Mouse (Mus musculus) gastrocnemius, postnatal 4 days (tissue): Measurements from ENCODE around the gene Gm11985. TPM values are rescaled to one million over a fixed set of nuclear protein-coding genes. Genes with fewer than 3 reads are reported as not detected.

ENCODE experiments used
- DNase-seq, 2 experiments: peaks; one replicate each; pipeline ENCODE4 v3.0.0; 2021 to 2022; ENCODE audit warnings: low spot score in 2 of 2, mixed read lengths in 2 of 2
- total RNA-seq, 2 experiments: library from RNA; stranded (reverse); gene quantifications; 2 replicates each; pipeline ENCODE4 v1.2.3; 2021

Gene Gm11985
- total RNA-seq, 2 experiments from 2014 or later: not detected

- no peak for DNase-seq
Observed at GRCm38 (mm10) chr11:7200393-7200783, 12.0 kb upstream of the Gm11985 start.

GRCm38 (mm10) chr11:7199736-7200392 lies 11.5 kb upstream of the Gm11985 start:
- peak in 1 of 2 experiments; percentile 56 for DNase-seq

- no peak for DNase-seq
Observed at GRCm38 (mm10) chr11:7198481-7199256, 10.3 kb upstream of the Gm11985 start.

GRCm38 (mm10) chr11:7198006-7198405 lies 9.6 kb upstream of the Gm11985 start:
- no peak for DNase-seq

GRCm38 (mm10) chr11:7197491-7197941 lies 9.1 kb upstream of the Gm11985 start, which contains the start of gene Igfbp1:
Igfbp1 (plus strand) TSS chr11:7197782.
- DNase-seq: no peak

- no peak for DNase-seq
Observed at GRCm38 (mm10) chr11:7195312-7195685, 6.9 kb upstream of the Gm11985 start.

- no peak for DNase-seq
Observed at GRCm38 (mm10) chr11:7194432-7195311, 6.3 kb upstream of the Gm11985 start.

GRCm38 (mm10) chr11:7193134-7193533 lies 4.8 kb upstream of the Gm11985 start:
- no peak for DNase-seq

GRCm38 (mm10) chr11:7192710-7193109 lies 4.3 kb upstream of the Gm11985 start:
- DNase-seq: no peak

- DNase-seq: no peak
Observed at GRCm38 (mm10) chr11:7187472-7187871, 897 bp downstream of the Gm11985 start.

GRCm38 (mm10) chr11:7184420-7184819 lies 3.9 kb downstream of the Gm11985 start:
- no peak for DNase-seq

GRCm38 (mm10) chr11:7182409-7183042 lies 5.8 kb downstream of the Gm11985 start:
- DNase-seq: no peak

- no peak for DNase-seq
Observed at GRCm38 (mm10) chr11:7179276-7179675, 9.1 kb downstream of the Gm11985 start.

- DNase-seq: no peak
Observed at GRCm38 (mm10) chr11:7178724-7179123, 9.6 kb downstream of the Gm11985 start.

GRCm38 (mm10) chr11:7173664-7174063 lies 14.7 kb downstream of the Gm11985 start:
- no peak for DNase-seq

GRCm38 (mm10) chr11:7169645-7170044 lies 18.7 kb downstream of the Gm11985 start:
- no peak for DNase-seq

- no peak for DNase-seq
Observed at GRCm38 (mm10) chr11:7164416-7164815, 24.0 kb downstream of the Gm11985 start.

- DNase-seq: no peak
Observed at GRCm38 (mm10) chr11:7161502-7162174, 26.7 kb downstream of the Gm11985 start.

- DNase-seq: peak in 1 of 2 experiments; percentile 23
Observed at GRCm38 (mm10) chr11:7160637-7161101, 27.7 kb downstream of the Gm11985 start.

- DNase-seq: peak in 1 of 2 experiments; percentile 23
Observed at GRCm38 (mm10) chr11:7160146-7160545, 28.2 kb downstream of the Gm11985 start.
